Mouse (Mus musculus) kidney, postnatal 0 days (tissue): ENCODE results near the gene Mturn. TPM values are rescaled to one million over a fixed set of nuclear protein-coding genes. Genes with fewer than 3 reads are reported as not detected.

Experiments used
- ATAC-seq: fragments of 200-750 bp; cut with Nextera tagmentation; replicated peaks from 2 replicates; pipeline ENCODE4 v1.8.0; 2017; ENCODE audit warnings: low read depth, moderate number of reproducible peaks, moderate TSS enrichment, moderate library complexity; ENCODE audit not compliant: low FRiP score
- DNase-seq: peaks from one replicate; pipeline ENCODE4 v3.0.0-alpha.2; 2016; ENCODE audit warnings: low spot score
- H3K27ac ChIP-seq: fragments of 300-500 bp; sonication (generic); 2 replicates; pipeline ENCODE4 v1.5.1; 2014; ENCODE audit warnings: mild to moderate bottlenecking
- H3K27me3 ChIP-seq: fragments of 300-500 bp; sonication (generic); 2 replicates; pipeline ENCODE4 v1.6.1; 2014; ENCODE audit warnings: low read length, mixed read lengths; ENCODE audit not compliant: insufficient read depth
- H3K36me3 ChIP-seq: fragments of 300-500 bp; sonication (generic); 2 replicates; pipeline ENCODE4 v1.6.1; 2014; ENCODE audit warnings: low read length, mixed read lengths; ENCODE audit not compliant: insufficient read depth
- H3K4me1 ChIP-seq: fragments of 300-500 bp; sonication (generic); replicated peaks from 2 replicates; pipeline ENCODE4 v1.6.1; 2014; ENCODE audit warnings: antibody characterized with exemption, low read length, mixed read lengths; ENCODE audit not compliant: insufficient read depth
- H3K4me2 ChIP-seq: fragments of 300-500 bp; sonication (generic); 2 replicates; pipeline ENCODE4 v1.6.1; 2014; ENCODE audit warnings: mild to moderate bottlenecking, low read length, moderate library complexity, mixed read lengths
- H3K4me3 ChIP-seq: fragments of 300-500 bp; sonication (generic); replicated peaks from 2 replicates; pipeline ENCODE4 v1.5.1; 2014; ENCODE audit warnings: low read depth, low read length
- H3K9ac ChIP-seq: fragments of 300-500 bp; sonication (generic); 2 replicates; pipeline ENCODE4 v1.6.1; 2014; ENCODE audit warnings: low read depth, low read length
- H3K9me3 ChIP-seq: fragments of 300-500 bp; sonication (generic); replicated peaks from 2 replicates; pipeline ENCODE4 v1.6.1; 2016; ENCODE audit warnings: low read length, inconsistent platforms, mixed read lengths
- CTCF ChIP-seq: IDR thresholded peaks from 2 replicates; pipeline ENCODE4 v1.5.1; 2016; ENCODE audit warnings: antibody characterized with exemption, low read depth, mild to moderate bottlenecking, moderate library complexity
- WGBS: fragments of 180-500 bp; shearing (Covaris S2); extraction: QIAGEN DNeasy Blood & Tissue Kit; methylation state at CpG from one replicate; pipeline ENCODE4 v1.1.7; 2014; 5-methylcytosine and 5-hydroxymethylcytosine counted together
- polyA plus RNA-seq: library from polyadenylated mRNA; unstranded; fragments of >200 nt; fragmentation: Nextera tagmentation; extraction: Ambion mirVana; gene quantifications from 2 replicates; pipeline ENCODE4 v1.2.1, GENCODE M21; 2015

Mturn gene
- polyA plus RNA-seq, 1 experiment from 2014 or later, result 8.2 TPM

DNA sequence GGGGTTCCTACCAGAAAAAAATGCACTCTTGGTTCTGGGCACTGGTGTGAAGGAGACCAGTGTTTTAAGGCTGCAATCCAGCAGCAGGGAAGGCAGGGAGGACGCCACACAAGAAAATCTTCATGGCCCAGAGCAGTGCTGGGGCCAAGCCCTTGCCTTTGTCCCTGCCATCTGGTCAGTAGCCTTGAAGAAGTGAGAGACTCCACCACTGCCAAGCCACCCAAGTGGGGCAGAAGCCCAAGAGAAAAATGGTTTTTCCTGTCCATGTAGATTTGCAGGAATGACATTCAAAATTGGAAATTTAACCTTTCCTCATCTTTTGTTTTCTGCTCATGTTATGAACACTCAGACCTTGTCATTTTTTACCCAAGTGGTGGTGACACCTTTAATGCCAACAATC is 10.8 kb downstream of the Mturn start:
- Histone ChIP-seq H3K27ac (no peak overlapping the region), H3K9me3 (no peaks in the 10 kb centered on the region), H3K4me3 (no peak overlapping the region), H3K27me3 (no peaks in the 10 kb centered on the region), H3K4me2 (no peak overlapping the region), H3K4me1 (no peaks in the 10 kb centered on the region), H3K9ac (no peak overlapping the region), H3K36me3 (no peaks in the 10 kb centered on the region)
- no peak for TF ChIP-seq CTCF
- no peak for DNase-seq
- ATAC-seq, result no peak
- 75% methylated on average over 1 of the region's 1 CpGs for WGBS

DNA sequence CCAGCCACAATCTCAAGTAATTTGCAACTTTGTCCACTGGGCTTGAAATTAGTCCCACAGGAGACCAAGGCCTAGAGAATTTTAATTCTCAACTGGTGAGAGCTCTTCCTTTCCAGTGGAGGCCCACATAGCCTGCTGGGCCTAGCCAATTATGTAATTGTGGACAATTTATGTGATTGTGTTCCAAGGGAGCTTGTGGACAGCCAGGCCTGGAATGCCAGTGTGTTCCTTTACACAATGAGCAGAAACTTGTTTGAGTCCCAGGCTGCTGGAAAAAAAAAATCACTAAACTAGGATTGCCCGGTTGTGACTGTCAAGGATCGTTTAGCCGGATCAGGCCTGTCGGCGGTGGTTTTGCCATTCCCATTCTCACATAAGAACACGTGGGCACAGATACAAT is 11.9 kb downstream of the Mturn start:
- H3K27me3 ChIP-seq, result no peaks in the 10 kb centered on the region
- ATAC-seq (no peak), DNase-seq (no peak)
- no peaks in the 10 kb centered on the region for H3K4me1 ChIP-seq
- H3K4me3 ChIP-seq, result no peak overlapping the region
- no peak overlapping the region for H3K9ac ChIP-seq
- no peak overlapping the region for H3K27ac ChIP-seq
- H3K4me2 ChIP-seq, result no peak overlapping the region
- 72% methylated on average over 6 of the region's 6 CpGs for WGBS
- no peaks in the 10 kb centered on the region for H3K9me3 ChIP-seq
- H3K36me3 ChIP-seq, result no peaks in the 10 kb centered on the region
- no peak for TF ChIP-seq CTCF

DNA sequence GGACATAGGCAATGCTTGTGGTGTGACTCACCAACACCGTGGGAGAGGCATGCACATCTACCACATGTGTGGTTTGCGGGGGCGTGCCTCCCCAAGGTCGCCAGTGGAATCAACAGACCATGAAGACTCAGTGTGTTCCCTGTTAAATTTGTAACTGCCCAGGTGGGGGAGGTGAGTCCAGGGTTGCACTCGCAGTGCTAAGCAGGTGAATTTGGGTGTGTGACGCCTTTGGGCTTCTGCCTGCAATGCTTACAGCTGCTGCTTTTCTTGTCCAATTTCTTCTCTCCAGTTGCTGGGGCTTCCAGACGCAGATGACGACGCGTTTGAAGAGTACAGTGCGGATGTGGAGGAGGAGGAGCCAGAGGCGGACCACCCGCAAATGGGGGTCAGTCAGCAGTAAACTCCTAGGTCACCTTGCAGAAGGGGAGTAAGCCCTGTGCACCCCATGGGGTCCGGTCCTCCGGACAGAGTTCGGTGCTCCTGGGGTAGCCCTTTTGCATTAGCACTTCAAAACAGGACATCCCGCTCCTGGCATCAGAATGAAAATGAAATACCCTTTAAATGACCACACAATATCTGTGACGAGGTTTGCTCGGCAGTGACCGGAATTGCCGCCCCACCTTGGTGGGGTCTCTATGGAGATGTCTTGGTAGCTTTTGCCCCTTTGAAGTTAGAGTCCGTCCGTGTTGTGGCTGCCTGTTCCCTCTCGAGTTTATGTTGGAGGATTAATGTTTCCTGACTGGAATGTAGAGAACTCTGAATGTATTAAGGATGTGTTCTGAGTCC is 17.5 kb downstream of the Mturn start:
- Histone ChIP-seq H3K9ac (peak overlapping the region; percentile 45; the same call in 1 of the 2 replicates), H3K27me3 (no peaks in the 10 kb centered on the region), H3K4me3 (peak overlapping the region; percentile 36), H3K36me3 (no peaks in the 10 kb centered on the region), H3K4me1 (peaks cover 6% of the 10 kb centered on the region; the same call in 1 of the 2 replicates), H3K9me3 (no peaks in the 10 kb centered on the region), H3K27ac (peak overlapping the region; percentile 77), H3K4me2 (peak overlapping the region; percentile 91)
- DNase-seq (no peak), ATAC-seq (peak; percentile 69)
- 4% methylated on average over 24 of the region's 24 CpGs for WGBS
- no peak for TF ChIP-seq CTCF

DNA sequence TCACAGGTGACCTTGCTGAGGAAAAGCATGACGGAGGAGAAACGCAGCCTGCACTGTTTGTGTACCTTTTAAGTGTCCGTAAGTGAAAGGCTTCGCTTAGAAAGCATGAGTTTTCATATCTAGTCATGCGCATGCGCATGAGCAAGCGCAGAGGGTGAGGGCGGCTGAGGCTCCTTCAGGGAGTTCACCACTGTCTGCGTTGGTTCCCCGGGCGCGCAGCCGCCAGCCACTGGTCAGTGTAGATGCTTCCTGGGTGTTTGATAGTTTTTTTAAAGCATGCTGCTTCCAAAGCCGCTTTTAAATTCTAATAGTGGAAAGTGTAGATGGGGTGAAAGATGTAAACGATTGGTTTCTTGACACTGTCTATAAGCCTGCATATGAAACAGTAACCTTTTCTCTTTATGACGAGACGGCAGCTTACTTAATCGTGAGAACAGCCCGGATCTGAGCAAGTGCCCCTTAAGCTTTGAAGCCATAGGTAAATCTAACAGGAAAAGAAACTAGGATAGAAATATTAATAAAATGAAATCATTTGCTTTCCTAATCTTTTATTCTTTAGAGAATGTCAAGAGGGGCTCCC is 18.1 kb downstream of the Mturn start:
- Histone ChIP-seq H3K4me1 (peaks cover 6% of the 10 kb centered on the region; the same call in 1 of the 2 replicates), H3K9ac (peak overlapping the region; percentile 45; the same call in 1 of the 2 replicates), H3K4me2 (peak overlapping the region; percentile 91), H3K4me3 (peak overlapping the region; percentile 36), H3K27me3 (no peaks in the 10 kb centered on the region), H3K9me3 (no peaks in the 10 kb centered on the region), H3K27ac (peak overlapping the region; percentile 77), H3K36me3 (no peaks in the 10 kb centered on the region)
- ATAC-seq, result peak; percentile 79
- 3% methylated on average over 19 of the region's 19 CpGs for WGBS
- peak; percentile 92 for DNase-seq
- no peak for TF ChIP-seq CTCF

DNA sequence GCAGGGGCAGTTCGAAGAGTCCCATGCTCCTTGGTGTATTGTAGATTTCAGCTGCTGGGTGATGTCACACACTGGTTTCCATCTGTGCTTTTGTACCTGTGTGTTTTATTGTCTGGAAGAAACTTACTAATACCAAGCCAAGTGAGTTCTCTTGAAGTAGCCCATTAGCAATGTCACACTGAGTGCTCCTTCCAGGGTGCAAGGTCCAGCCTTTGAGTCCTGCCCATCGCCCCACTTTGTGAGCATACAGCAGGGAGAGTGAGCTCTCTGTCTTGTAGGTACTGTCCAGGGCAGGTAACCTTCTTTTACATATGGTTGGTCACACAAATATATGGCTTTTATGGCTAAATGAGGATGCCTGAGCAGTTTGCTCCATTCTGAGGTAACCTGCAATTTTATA is 19.1 kb downstream of the Mturn start:
- Histone ChIP-seq H3K9ac (no peak overlapping the region), H3K4me2 (no peak overlapping the region), H3K27me3 (no peaks in the 10 kb centered on the region), H3K36me3 (no peaks in the 10 kb centered on the region), H3K4me3 (no peak overlapping the region), H3K4me1 (peaks cover 6% of the 10 kb centered on the region; the same call in 1 of the 2 replicates), H3K9me3 (no peaks in the 10 kb centered on the region), H3K27ac (no peak overlapping the region)
- no peak for TF ChIP-seq CTCF
- ATAC-seq, result no peak
- WGBS, result 84% methylated on average over 2 of the region's 2 CpGs
- no peak for DNase-seq

DNA sequence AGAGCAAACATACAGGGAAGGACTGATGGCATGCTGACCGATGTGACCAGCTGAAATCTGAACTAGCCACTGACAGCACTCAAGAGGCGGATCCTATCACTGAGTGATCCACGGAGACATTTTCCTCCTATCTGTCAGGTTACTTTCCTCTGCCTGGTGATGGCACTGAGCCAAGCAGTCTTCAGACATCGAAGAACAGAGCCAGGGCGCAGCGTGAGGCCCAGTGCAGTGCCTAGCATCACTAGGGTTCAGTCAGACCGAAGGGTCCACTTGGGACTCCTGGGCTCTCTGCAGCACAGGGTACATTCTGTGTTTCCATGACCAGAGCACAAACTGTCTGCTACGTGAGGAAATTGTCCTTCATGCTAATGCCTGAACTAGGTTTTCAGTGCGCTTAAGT is 20.5 kb downstream of the Mturn start:
- Histone ChIP-seq H3K9ac (no peak overlapping the region), H3K4me3 (no peak overlapping the region), H3K27ac (no peak overlapping the region), H3K9me3 (no peaks in the 10 kb centered on the region), H3K4me2 (no peak overlapping the region), H3K27me3 (no peaks in the 10 kb centered on the region), H3K36me3 (no peaks in the 10 kb centered on the region), H3K4me1 (peaks cover 6% of the 10 kb centered on the region; the same call in 1 of the 2 replicates)
- WGBS, result 79% methylated on average over 9 of the region's 9 CpGs
- TF ChIP-seq CTCF, result no peak
- DNase-seq (no peak), ATAC-seq (no peak)
